Mouse (Mus musculus): Measurements from ENCODE around the gene Cdc45.

DNA sequence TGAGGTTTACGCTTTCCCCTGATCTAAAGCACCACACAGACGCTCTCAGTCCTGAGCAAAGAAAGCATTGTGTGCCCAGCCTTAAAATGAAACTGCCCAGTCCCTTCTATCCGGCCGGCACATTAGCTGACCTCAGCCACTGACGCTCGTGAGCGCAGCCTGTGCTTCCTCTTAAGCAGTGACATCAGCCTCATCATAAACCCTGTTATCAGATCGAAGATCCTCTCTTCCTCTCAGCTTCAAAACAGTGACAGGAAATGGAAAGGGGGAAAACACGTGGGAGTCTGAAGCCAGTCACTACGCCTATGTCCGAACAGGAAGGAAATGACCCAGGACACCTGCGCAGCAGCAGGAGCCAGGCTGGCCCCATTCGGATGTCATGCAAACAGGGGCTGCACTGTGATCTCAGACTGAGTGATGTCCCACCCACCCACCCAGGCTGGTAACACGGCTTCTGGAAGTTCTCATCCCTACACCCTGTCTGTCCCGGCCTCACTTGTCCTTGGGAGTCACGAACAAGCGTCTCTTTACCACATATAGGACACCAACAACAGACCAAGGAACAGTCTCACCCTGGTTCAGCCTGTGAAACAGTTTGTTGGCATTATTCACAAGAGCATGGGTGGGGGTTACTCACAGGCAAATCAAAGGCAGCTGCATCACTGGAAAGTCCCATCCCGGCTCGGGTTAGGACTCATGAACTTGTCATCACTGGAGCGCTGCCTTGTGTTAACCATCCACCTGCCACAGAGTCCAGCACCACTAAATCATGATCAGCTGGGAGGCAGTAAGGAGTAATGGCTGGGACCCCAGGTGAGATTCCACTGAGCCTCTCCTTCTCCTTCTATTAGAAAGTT is 78.5 kb downstream of the Cdc45 start:
- TF ChIP-seq CTCF (IDR thresholded peaks at IDR 0.05; ENCODE audit: extremely low read depth, insufficient read depth, insufficient read length, insufficient replicate concordance) (no peak), POLR2A (IDR thresholded peaks at IDR 0.05; ENCODE audit: low read depth, low read length) (no peak)

Measured in spleen, adult 2 months (tissue).